Mouse (Mus musculus) liver, adult 2 months (tissue): ENCODE results near the gene Casp7.

Source experiments
- CTCF ChIP-seq: fragments of 200-500 bp; IDR thresholded peaks from 2 replicates; pipeline ENCODE4 v1.5.1; 2011; ENCODE audit warnings: low read depth, low read length, control low read depth
- POLR2A ChIP-seq: fragments of 200-500 bp; IDR thresholded peaks from 2 replicates; pipeline ENCODE4 v1.6.1; 2011; ENCODE audit warnings: low read length, control low read depth; ENCODE audit not compliant: insufficient read depth; ENCODE audit errors: extremely low read depth

- no peak for TF ChIP-seq POLR2A
- no peak for TF ChIP-seq CTCF
These were observed 10.8 kb upstream of the Casp7 start for GRCm38 (mm10) chr19:56386095-56386494.
